Mouse (Mus musculus) cerebellum, adult 2 months (tissue): ENCODE measurements around the gene Gpr26.

Source experiments
- CTCF ChIP-seq: fragments of 200-500 bp; IDR thresholded peaks from 2 replicates; pipeline ENCODE4 v1.5.1; 2011; ENCODE audit warnings: low read depth, mild to moderate bottlenecking, control low read depth, low read length, moderate library complexity, borderline replicate concordance; ENCODE audit not compliant: insufficient read depth
- POLR2A ChIP-seq: fragments of 200-500 bp; IDR thresholded peaks from 2 replicates; pipeline ENCODE4 v1.6.1; 2011; ENCODE audit warnings: low read length, control low read depth, borderline replicate concordance; ENCODE audit not compliant: insufficient read depth

DNA sequence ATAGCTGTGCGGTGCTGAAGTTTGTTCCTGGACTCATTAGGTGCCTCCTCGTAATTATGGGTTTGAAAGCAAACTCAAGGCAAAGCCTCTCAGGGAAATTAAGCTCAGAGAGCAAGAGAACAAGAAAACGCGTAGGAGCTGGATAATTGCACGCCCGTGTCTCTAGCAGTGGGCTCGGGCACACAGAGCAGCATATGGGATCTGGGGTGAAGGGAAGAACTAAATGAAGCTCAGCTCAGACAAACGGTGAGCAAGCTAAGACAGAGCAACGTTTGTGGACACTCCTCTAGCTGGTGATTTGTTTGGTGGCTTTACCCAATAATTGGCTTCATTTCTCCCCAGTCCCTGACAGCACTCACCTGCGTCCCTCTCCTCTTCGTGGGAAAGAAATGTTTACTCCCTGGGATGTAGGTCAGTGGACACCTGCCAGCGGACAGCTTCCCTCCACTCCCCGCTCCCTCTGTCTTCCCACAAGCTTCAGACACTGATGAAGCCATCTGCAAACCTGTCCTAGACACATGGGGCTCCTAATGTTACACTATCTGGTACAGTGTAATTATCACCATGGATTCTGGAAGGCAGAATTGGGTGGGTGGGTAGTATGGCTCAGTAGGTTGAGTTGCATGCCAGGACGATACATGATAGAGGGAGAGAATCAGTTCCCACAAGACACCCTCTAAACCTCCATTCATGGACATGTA is 39.9 kb downstream of the Gpr26 start:
- TF ChIP-seq CTCF (no peak), POLR2A (no peak)
